Mouse (Mus musculus) limb, embryonic 10.5 days (tissue): ENCODE data around the gene Fancc. TPM values are rescaled to one million over a fixed set of nuclear protein-coding genes. Genes with fewer than 3 reads are reported as not detected.
A peak's percentile ranks its signal among the peaks of the same experiment; 100 is the strongest.

ENCODE experiments used
- DNase-seq: peaks from one replicate; pipeline ENCODE4 v3.0.0-alpha.2; 2017; ENCODE audit warnings: low spot score
- H3K27ac ChIP-seq: fragments of 300-500 bp; sonication (generic); 2 replicates; pipeline ENCODE4 v1.5.1; 2016; ENCODE audit warnings: mild to moderate bottlenecking
- H3K27me3 ChIP-seq: fragments of 300-500 bp; sonication (generic); 2 replicates; pipeline ENCODE4 v1.6.1; 2016; ENCODE audit warnings: low read depth, mild to moderate bottlenecking; ENCODE audit not compliant: poor library complexity, severe bottlenecking
- H3K36me3 ChIP-seq: fragments of 300-500 bp; sonication (generic); 2 replicates; pipeline ENCODE4 v1.6.1; 2016; ENCODE audit warnings: mild to moderate bottlenecking, moderate library complexity
- H3K4me1 ChIP-seq: fragments of 300-500 bp; sonication (generic); 2 replicates; pipeline ENCODE4 v1.6.1; 2016
- H3K4me3 ChIP-seq: fragments of 300-500 bp; sonication (generic); 2 replicates; pipeline ENCODE4 v1.5.1; 2016; ENCODE audit warnings: mild to moderate bottlenecking, moderate library complexity
- H3K9me3 ChIP-seq: fragments of 300-500 bp; sonication (generic); replicated peaks from 2 replicates; pipeline ENCODE4 v1.6.1; 2016; ENCODE audit warnings: mild to moderate bottlenecking
- WGBS: fragments of 180-500 bp; shearing (Covaris S2); methylation state at CpG from one replicate; pipeline ENCODE4 v1.1.7; 2016; 5-methylcytosine and 5-hydroxymethylcytosine counted together
- polyA plus RNA-seq: library from polyadenylated mRNA; unstranded; fragments of >200 nt; fragmentation: Nextera tagmentation; extraction: Ambion mirVana; gene quantifications from 2 replicates; pipeline ENCODE4 v1.2.1, GENCODE M21; 2016

The Fancc gene
- polyA plus RNA-seq, 1 experiment from 2014 or later = 27.0 TPM

- H3K27ac ChIP-seq = no peak overlapping the region
- no peak for DNase-seq
- peaks cover 60% of the 10 kb centered on the region for H3K36me3 ChIP-seq
- no peaks in the 10 kb centered on the region for H3K9me3 ChIP-seq
- 97% methylated on average over 5 of the region's 5 CpGs for WGBS
- peaks cover 16% of the 10 kb centered on the region for H3K4me1 ChIP-seq
- H3K4me3 ChIP-seq = no peak overlapping the region
- H3K27me3 ChIP-seq = no peaks in the 10 kb centered on the region
Measured at GRCm38 (mm10) chr13:63507821-63508220, 10.7 kb upstream of the Fancc start.

- WGBS = 90% methylated on average over 6 of the region's 6 CpGs
Measured at GRCm38 (mm10) chr13:63507001-63507556, 10.0 kb upstream of the Fancc start.

GRCm38 (mm10) chr13:63506364-63506763 is 9.3 kb upstream of the Fancc start:
- Histone ChIP-seq H3K36me3 (peaks cover 46% of the 10 kb centered on the region), H3K27ac (no peak overlapping the region), H3K27me3 (no peaks in the 10 kb centered on the region), H3K4me1 (peaks cover 3% of the 10 kb centered on the region), H3K4me3 (no peak overlapping the region), H3K9me3 (no peaks in the 10 kb centered on the region)
- 68% methylated on average over 1 of the region's 1 CpGs for WGBS
- no peak for DNase-seq

More at GRCm38 (mm10) chr13:63507001-63507556, 10.0 kb upstream of the Fancc start:
- Histone ChIP-seq H3K4me3 (no peak overlapping the region), H3K4me1 (peaks cover 8% of the 10 kb centered on the region), H3K27ac (no peak overlapping the region), H3K9me3 (no peaks in the 10 kb centered on the region), H3K27me3 (no peaks in the 10 kb centered on the region), H3K36me3 (peaks cover 53% of the 10 kb centered on the region)
- DNase-seq = no peak

GRCm38 (mm10) chr13:63502391-63502790 is 5.3 kb upstream of the Fancc start:
- DNase-seq = no peak
- H3K27ac ChIP-seq = no peak overlapping the region
- no peaks in the 10 kb centered on the region for H3K27me3 ChIP-seq
- 94% methylated on average over 2 of the region's 2 CpGs for WGBS
- peaks cover 2% of the 10 kb centered on the region; the same call in 1 of the 2 replicates for H3K4me1 ChIP-seq
- H3K9me3 ChIP-seq = no peaks in the 10 kb centered on the region
- peaks cover 6% of the 10 kb centered on the region for H3K36me3 ChIP-seq
- H3K4me3 ChIP-seq = no peak overlapping the region

- peaks cover 17% of the 10 kb centered on the region for H3K4me1 ChIP-seq
- H3K27me3 ChIP-seq = no peaks in the 10 kb centered on the region
- no peak overlapping the region for H3K27ac ChIP-seq
- H3K9me3 ChIP-seq = no peaks in the 10 kb centered on the region
- DNase-seq = no peak
- WGBS = 83% methylated on average over 2 of the region's 2 CpGs
- H3K36me3 ChIP-seq = no peaks in the 10 kb centered on the region
- H3K4me3 ChIP-seq = no peak overlapping the region
Measured at GRCm38 (mm10) chr13:63499489-63499888, 2.4 kb upstream of the Fancc start.

DNA sequence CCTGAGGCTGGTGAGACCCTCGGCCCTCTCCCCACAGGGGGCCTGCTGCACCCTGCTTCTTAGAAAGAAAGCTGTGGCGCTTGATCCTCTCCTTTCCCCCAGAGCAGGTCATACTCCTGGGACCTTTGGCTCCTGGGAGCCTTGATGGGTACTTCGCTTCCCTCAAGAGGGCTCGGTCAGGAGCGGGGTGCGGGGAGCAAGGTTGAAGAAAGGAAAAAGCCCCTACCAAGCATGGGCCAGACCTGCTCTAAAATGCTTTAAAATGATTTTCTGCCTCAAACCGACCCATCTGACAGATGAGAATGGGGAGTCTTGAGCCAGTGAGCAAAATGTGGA is 9.4 kb downstream of the Fancc start:
- Histone ChIP-seq H3K27ac (0 out of 2 replicates have a peak overlapping the region, but pooled peaks have one; percentile 28), H3K4me1 (peaks cover 16% of the 10 kb centered on the region), H3K36me3 (no peaks in the 10 kb centered on the region), H3K4me3 (no peak overlapping the region), H3K27me3 (no peaks in the 10 kb centered on the region), H3K9me3 (no peaks in the 10 kb centered on the region)
- 58% methylated on average over 7 of the region's 7 CpGs for WGBS
- no peak for DNase-seq

GRCm38 (mm10) chr13:63486791-63487706 is 10.0 kb downstream of the Fancc start:
- H3K27ac ChIP-seq = 0 out of 2 replicates have a peak overlapping the region, but pooled peaks have one; percentile 28
- peaks cover 16% of the 10 kb centered on the region for H3K4me1 ChIP-seq
- no peaks in the 10 kb centered on the region for H3K27me3 ChIP-seq
- H3K9me3 ChIP-seq = no peaks in the 10 kb centered on the region
- WGBS = 43% methylated on average over 18 of the region's 18 CpGs
- DNase-seq = no peak
- H3K4me3 ChIP-seq = no peak overlapping the region
- H3K36me3 ChIP-seq = no peaks in the 10 kb centered on the region

- Histone ChIP-seq H3K27ac (no peak overlapping the region), H3K4me3 (no peak overlapping the region), H3K36me3 (no peaks in the 10 kb centered on the region), H3K27me3 (no peaks in the 10 kb centered on the region), H3K9me3 (no peaks in the 10 kb centered on the region), H3K4me1 (0 out of 2 replicates have a peak, but pooled peaks cover 5% of the 10 kb centered on the region)
- WGBS = 89% methylated on average over 8 of the region's 8 CpGs
- DNase-seq = no peak
Measured at GRCm38 (mm10) chr13:63475356-63475755, 21.7 kb downstream of the Fancc start.

- Histone ChIP-seq H3K4me1 (peaks cover 23% of the 10 kb centered on the region), H3K4me3 (no peak overlapping the region), H3K27me3 (no peaks in the 10 kb centered on the region), H3K9me3 (no peaks in the 10 kb centered on the region), H3K27ac (no peak overlapping the region), H3K36me3 (no peaks in the 10 kb centered on the region)
- no peak for DNase-seq
- 85% methylated on average over 5 of the region's 5 CpGs for WGBS
Measured at GRCm38 (mm10) chr13:63452898-63453297, 44.2 kb downstream of the Fancc start.

GRCm38 (mm10) chr13:63451140-63451539 is 45.9 kb downstream of the Fancc start:
- Histone ChIP-seq H3K4me3 (no peak overlapping the region), H3K36me3 (no peaks in the 10 kb centered on the region), H3K9me3 (no peaks in the 10 kb centered on the region), H3K27ac (peak overlapping the region; percentile 72), H3K27me3 (no peaks in the 10 kb centered on the region), H3K4me1 (peaks cover 23% of the 10 kb centered on the region)
- WGBS = 15% methylated on average over 7 of the region's 7 CpGs
- peak; percentile 67 for DNase-seq

GRCm38 (mm10) chr13:63445419-63445818 is 51.7 kb downstream of the Fancc start:
- Histone ChIP-seq H3K27me3 (no peaks in the 10 kb centered on the region), H3K4me3 (no peak overlapping the region), H3K4me1 (peaks cover 10% of the 10 kb centered on the region), H3K36me3 (no peaks in the 10 kb centered on the region), H3K9me3 (no peaks in the 10 kb centered on the region), H3K27ac (no peak overlapping the region)
- no peak for DNase-seq
- WGBS = 82% methylated on average over 6 of the region's 6 CpGs

DNA sequence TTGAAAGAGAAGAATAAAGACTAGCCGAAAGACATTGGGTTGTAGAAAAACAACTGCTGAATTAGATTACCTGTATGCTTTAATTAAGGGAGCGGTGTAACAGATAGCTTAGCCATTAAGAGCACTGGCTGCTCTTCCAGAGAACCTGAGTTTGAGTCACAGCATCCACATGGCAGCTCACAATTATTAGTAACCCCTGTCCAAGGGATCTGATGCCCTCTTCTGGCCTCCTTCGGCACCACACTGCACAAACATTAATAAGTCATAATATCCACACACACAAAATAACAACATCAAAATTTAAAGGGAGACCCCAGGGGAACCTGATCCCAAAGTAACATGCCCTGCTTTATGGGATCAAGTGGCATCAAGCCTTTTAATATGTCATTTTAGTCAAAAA is 64.3 kb downstream of the Fancc start:
- no peak for DNase-seq
- Histone ChIP-seq H3K36me3 (no peaks in the 10 kb centered on the region), H3K4me1 (peaks cover 15% of the 10 kb centered on the region), H3K4me3 (no peak overlapping the region), H3K27me3 (no peaks in the 10 kb centered on the region), H3K27ac (no peak overlapping the region), H3K9me3 (no peaks in the 10 kb centered on the region)
- WGBS = 91% methylated on average over 3 of the region's 3 CpGs

DNA sequence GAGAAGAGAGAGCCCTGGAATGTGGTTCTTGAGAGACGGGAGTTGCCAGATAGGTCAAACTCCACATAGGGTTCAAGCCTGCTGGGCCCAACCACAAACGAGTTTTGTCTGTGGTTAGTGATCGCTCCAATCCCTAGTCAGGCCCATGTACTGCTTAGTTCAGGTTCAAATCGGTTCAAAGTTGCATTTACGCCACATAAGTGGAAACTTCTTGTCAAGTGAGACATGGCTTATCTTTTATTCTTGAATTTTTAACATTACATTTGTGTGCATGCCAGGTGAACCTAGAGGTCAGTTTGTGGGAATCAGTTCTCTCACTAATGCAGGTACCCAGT is 65.3 kb downstream of the Fancc start:
- WGBS = 22% methylated on average over 5 of the region's 5 CpGs

More for the DNA sequence above, 65.3 kb downstream of the Fancc start:
- Histone ChIP-seq H3K4me3 (peak overlapping the region; percentile 70), H3K9me3 (no peaks in the 10 kb centered on the region), H3K27me3 (no peaks in the 10 kb centered on the region), H3K36me3 (no peaks in the 10 kb centered on the region), H3K4me1 (peaks cover 15% of the 10 kb centered on the region), H3K27ac (peak overlapping the region; percentile 97)
- no peak for DNase-seq
